18 mouse cellular contexts compared by ENCODE assay signal in genomic region chr13:69939791-69940190, GRCm38 (mm10).
"Had no signal": no experiment of that assay in that cellular context is flagged by ENCODE, and none has a peak within 500 bp of the region (broad histone marks: within the 10 kb centered on the region; RNA-seq: fewer than 3 reads in every experiment).

No protein-coding gene starts in this region.

- H3K27me3 ChIP-seq: midbrain, embryonic 12.5 days; neural tube, embryonic 13.5 days; neural tube, embryonic 15.5 days had no signal

- H3K4me3 ChIP-seq: midbrain, embryonic 10.5 days; midbrain, embryonic 12.5 days; myocyte; neural tube, embryonic 13.5 days; neural tube, embryonic 15.5 days had no signal

- H3K9me3 ChIP-seq: midbrain, embryonic 10.5 days; midbrain, embryonic 12.5 days; neural tube, embryonic 13.5 days; neural tube, embryonic 15.5 days had no signal

- H3K9ac ChIP-seq: lung, embryonic 14.5 days; midbrain, embryonic 12.5 days; neural tube, embryonic 13.5 days; neural tube, embryonic 15.5 days had no signal

- H3K27ac ChIP-seq: midbrain, embryonic 10.5 days; midbrain, embryonic 12.5 days; neural tube, embryonic 13.5 days; neural tube, embryonic 15.5 days had no signal

- H3K4me1 ChIP-seq: neural tube, embryonic 15.5 days had no signal

- ATAC-seq: midbrain, embryonic 16.5 days had no signal

- H3K36me3 ChIP-seq: midbrain, embryonic 10.5 days; midbrain, embryonic 12.5 days; neural tube, embryonic 13.5 days; neural tube, embryonic 15.5 days had no signal

- DNase-seq: lung, embryonic 14.5 days; lung, postnatal 10 days; lung, postnatal 4 days; midbrain, embryonic 14.5 days; retina, postnatal 1 day; right cerebral cortex, adult 18-20 months; right cerebral cortex, postnatal 25 days; right cerebral cortex, postnatal 4 days; spleen, adult 18-20 months; thymus, adult 18-20 months; thymus, postnatal 14 days; thymus, postnatal 36 days had no signal

- H3K4me2 ChIP-seq: lung, embryonic 14.5 days; midbrain, embryonic 12.5 days; neural tube, embryonic 13.5 days; neural tube, embryonic 15.5 days had no signal
